Mouse (Mus musculus) layer of hippocampus, postnatal 36 days (tissue): ENCODE measurements around the gene 3425401B19Rik. TPM values are rescaled to one million over a fixed set of nuclear protein-coding genes. Genes with fewer than 3 reads are reported as not detected.
A peak's percentile ranks its signal among the peaks of the same experiment; 100 is the strongest.

Experiments used
- DNase-seq, 2 experiments: peaks; one replicate each; pipeline ENCODE4 v3.0.0; 2022
- total RNA-seq, 2 experiments: library from RNA; stranded (reverse); gene quantifications; 2 replicates each; pipeline ENCODE4 v1.2.3; 2021

3425401B19Rik gene
- total RNA-seq = under 1 TPM in 1 of 2 experiments, not detected in 1; 0.15 TPM

DNA sequence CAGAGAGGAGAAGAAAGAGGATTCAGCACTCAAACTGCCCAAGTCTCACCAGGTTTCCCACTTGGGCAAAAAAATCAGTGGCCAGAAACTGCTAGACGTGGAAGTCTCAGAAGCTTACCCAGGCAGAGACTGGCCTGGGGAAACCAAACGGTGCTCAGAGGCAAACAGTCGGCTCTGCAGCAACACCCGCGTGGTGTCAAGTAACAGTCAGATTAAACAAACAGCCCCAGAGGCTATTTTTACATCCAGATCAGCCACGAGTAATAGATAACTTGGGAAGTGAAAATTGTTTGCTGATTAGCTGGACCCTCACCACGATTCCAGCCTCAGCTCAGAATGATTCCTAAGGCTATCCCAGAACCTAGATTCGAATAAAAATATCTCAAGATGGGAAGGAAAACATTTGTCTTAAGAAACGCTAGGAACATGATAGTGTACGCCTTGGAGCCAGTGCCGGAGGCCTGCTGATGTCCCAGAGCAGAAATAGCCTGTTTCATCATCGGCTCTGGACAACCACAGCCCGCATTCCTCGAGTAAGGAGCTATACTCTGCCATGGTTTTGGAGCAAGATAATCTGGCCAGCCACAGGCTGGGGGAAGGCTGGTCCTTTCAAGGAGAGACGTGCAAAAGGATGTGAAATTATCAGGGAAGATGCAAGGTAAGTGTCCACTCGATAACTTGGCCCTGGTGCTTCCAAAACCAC, at the start of gene 3425401B19Rik:
Gene 3425401B19Rik (minus strand): TSS at position 170 of the 703 bp plus-strand sequence.
- DNase-seq = no peak

DNA sequence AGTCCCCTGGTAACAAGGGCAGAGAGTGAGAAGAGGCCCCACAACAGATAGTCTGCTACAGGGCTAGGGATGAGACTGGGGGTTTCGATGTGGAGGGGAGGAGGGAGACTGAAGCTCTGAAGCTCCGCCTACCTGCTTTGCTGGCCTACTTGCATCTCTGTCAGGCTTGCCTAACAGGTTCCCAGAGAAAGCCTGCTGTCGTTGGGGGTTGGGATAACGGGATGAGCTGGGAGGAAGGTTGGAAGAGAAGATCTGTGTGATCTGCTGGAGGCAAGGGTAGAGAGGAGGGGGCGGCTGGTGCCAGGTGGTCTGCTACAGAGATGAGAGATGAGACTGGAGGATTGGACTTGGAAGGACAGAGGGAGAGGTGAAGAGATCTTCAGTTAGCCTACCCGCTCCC, 47.9 kb upstream of the 3425401B19Rik start:
- DNase-seq = no peak

DNA sequence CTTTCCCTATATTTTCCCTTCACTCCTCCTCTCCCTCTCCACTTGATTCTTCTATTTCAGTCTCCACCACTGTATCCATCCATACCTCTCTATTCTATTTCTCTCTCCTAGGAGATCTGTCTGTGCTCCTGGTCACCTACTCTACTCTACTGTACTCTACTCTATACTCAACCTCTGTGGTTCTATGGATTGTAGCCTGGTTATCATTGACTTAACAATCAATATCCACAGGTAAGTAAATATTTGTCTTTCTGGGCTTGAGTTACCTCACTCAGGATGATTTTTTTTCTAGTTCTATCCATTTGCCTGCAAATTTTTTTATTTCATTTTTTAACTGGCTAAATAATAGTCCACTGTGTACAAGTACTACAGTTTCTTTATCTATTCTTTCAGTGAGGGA, 41.8 kb upstream of the 3425401B19Rik start:
- DNase-seq = no peak

DNA sequence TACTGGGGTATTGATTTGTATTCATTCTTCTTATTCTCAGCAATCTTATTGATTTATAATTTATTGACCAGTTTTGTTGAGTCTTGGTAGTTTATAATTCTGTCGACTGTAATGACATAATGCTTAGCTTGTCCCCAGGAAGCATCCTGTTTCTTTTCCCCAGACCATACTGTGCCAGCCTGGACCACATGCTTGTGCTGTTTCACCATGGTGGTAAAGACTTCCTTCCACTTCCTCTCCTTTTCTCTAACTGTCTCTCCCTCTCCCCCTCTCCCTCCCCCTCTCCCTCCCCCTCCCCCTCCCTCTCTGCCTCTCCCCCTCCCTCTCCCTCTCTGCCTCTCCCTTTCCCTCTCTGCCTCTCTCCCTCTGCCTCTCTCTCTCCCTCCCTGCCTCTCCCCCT, 36.4 kb upstream of the 3425401B19Rik start:
- DNase-seq = no peak

DNA sequence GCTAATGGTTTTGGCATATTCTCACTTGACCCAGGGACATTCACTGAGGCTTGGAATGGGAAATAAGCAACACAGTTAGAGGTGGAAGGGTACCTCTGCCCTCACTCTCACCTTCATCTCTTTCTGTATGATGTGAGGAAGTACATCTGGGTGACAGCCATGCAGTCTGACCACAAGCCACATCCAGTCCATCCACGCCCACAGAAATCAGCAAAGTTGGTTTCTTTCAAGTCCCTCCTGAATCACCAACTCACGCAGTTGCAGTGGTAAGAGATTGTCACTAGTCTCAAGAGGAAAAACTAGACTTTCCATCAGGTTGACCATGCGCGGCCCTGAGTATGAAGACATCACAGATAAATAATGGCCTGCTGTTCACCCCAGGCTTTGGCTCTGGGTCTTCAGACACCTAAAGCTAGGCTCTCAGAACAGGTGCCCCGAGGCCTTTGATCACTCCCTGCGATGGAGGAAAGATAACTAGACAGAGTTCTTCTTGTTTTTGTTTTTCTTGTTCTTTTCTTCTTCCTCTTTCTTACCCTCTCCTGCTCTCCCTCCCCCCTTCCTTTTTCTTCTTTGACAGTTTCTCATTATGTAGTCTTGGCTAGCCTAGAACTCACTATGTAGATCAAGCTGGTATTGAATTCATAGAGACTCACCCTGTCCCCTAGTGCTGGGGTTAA, 31.8 kb upstream of the 3425401B19Rik start:
- no peak for DNase-seq

DNA sequence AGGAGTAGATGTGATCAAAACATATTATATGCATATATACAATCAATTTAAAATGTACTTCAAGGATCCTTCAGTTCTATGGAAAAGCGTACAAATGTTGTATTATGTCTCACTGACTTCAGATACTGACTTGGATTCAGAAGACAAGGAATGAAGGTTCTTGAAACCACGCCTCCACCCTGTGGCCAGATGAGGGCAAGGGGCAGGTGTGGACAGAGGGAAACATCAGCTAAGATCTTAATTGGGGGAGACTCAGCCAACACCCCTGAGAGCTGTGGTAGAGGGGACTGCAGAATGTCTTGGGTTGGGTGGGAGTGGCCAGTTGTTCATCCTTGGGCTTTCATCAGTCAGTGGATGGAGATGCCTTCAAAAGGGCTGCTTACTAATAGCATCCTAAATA, 30.4 kb upstream of the 3425401B19Rik start:
- DNase-seq = no peak

DNA sequence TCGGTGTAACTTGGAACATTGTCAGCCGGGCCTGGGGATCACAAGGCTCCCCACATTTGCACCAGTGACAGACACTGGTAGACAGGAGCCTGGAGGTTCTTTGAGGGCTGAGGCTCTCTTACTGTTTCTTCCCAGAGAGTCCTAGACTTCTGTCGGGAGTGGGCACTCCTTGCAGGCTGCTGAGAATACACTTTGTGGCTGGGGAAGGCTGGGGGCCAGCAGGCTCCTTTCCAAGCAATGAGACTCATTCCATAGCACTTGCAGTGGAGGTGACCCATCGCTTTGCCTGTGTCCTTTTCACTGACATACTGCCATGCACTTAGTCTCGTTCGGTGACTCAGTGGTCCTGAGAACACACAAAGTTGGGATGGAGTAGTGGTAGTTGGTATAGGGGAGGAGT, 30.0 kb upstream of the 3425401B19Rik start:
- no peak for DNase-seq

DNA sequence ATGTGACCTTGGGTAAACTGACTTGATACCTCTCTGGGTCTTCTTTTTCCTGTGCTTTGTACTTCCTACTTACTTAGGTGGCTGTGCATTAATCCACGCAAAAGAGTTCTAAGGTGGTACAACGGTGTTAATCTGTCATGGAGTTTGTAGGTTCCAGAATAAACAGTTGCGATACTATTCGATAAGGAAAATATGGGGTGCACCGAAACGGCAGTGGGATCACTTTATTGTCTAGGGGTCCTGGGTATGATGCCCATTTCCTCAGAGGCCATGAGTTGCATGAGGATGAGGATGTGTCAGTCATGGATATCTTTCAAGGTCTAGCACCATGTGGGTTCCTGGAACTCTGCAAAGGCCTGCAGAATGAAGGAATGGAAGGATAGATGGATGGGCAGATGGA, 24.8 kb upstream of the 3425401B19Rik start:
- DNase-seq = no peak

DNA sequence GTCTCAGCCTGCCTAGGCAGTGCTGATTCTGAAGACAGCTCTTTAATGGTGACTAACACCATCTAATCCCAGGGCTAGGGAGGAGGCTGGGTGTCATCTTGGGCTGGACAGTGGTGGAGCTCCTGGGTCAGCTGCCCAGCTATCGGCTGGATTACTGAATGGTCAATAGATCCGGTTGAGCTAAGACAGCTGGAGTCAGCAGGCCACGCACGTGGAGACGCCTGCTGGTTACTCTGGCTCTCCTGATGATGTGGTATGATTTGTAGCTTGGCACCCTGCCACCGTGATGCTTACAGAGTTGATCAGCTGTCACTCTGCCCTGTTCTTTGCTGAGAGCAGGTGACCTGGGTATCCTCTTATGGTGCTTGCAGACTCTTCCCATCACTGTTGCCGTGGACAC, 23.7 kb upstream of the 3425401B19Rik start:
- no peak for DNase-seq

DNA sequence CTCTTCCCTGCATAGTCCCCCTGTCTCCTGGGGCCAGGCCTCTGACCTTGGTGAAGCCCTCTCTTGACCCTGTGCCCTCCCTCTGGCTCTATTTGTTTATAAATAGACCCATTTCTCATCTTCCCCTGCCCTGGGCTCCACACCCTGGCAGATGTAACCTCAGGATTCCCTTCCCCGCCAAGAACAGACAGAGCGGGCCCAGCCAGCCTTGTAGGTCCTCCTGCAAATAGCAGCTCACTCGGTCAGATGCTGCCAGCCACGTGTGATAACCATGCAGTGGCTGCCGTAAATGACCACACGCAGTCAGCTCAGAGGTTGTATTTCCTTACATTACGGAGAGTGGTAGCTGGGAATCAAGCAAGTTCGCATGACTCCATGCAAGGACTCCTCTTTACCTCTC, 22.8 kb upstream of the 3425401B19Rik start:
- no peak for DNase-seq

DNA sequence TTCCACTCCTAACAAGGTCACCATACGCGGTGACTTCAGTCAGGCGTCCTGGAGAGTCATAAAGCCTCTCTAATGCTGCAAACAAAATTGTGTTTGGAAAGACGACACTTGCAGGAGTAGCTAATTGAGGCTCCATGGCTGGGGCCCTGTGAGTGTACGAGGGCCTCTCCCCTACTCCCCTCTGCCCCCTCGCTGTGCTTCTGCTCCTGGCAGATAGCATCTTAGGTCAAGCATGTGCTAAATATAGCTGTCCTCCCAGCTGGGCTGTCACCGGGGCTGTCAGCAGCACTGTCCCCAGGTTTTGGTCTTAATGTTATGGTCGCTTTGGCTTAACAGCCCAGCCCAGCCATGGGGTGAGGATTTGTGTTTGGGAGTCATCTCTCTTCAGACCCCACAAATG, 15.9 kb upstream of the 3425401B19Rik start:
- no peak for DNase-seq

DNA sequence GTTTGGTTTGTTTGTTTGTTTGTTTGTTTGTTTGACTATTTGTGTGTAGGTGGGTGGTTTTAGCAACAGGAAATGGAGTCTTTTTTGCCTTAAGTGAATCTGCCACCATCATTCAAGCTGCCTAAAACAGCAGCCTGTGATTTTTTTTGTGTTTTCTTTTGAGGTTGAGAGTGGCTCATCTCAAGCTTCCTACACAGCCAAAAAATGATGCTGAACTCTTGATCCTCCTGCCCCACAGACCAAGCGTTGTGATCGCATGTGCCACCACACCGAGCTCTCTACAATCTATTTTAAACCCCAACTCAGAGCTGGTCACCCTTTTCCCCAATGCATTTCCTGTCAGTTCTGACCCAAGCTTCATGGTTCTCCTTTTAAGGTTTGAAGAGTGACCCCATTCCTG, 13.5 kb upstream of the 3425401B19Rik start:
- no peak for DNase-seq

DNA sequence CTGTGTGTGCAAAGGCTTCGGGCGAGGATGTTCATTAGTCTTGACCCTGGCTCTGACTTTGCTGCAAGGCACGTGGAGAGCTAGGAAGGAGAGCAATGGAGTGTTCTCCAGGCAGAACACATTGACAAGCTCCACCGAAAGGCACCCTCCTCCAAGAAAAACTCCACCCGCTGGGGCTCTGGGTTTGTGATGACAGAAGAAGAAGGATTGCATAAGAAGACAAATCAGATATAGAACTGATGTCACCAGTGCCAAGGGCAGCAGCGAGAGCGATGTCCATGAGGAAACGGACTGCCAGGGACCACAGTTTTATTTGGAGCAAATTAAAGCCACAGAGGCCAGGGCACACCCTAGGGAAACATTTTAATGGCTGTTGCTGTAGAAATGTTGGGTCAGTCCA, 12.7 kb upstream of the 3425401B19Rik start:
- DNase-seq = no peak

DNA sequence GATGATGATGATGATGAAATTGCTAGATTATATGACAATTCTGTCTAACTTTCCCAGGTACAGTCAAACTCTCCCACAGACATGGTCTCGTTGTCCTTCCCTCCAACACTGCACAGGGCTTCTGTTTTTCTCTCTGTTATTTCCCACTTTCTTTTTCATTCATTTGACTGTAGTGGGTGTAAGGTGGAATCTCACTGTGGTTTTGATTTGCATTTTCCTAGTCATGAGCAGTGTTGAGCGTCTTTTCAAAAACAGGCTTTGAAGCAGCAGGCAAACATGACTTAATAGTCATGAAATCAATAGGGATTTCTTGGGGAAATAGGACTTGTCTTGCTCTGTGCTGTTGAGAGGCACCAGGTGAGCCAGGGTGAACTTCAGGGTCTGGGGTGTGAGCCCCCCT, 11.3 kb upstream of the 3425401B19Rik start:
- DNase-seq = no peak

DNA sequence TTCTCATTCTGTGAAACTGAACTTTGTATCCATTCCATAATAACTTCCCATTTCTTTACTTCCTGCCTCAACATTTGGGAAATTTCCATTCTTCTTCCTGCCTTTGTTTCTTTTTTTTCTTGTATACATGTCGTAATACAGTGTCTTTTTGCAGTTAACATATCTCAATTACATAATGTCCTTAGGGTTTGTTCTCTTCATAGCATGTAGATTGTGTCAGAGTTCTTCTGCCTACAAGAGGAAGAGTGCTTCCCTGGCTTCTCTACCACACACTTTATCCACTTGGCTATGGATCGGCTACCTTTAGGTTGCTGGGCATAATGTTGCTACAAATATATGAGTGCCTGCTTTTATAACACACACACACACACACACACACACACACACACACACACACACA, 10.8 kb upstream of the 3425401B19Rik start:
- no peak for DNase-seq

DNA sequence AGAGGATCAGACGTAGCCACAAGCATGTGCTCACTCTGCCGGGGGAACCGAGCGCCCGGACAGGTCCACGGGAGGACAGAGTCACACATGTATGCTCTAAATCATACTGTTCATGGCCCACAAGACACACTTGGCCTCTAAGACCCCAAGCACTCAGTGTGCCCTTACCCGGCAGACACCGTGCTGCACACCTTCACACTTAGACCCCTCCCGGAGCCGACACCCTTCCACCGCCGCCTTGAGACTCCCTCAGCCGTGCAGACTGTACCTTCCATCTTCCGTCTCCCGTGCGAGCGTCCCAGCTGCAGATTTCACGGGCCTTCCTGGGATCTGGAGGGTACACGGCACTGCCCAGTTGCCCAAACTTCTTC, 373 bp downstream of the 3425401B19Rik start:
- DNase-seq = no peak

DNA sequence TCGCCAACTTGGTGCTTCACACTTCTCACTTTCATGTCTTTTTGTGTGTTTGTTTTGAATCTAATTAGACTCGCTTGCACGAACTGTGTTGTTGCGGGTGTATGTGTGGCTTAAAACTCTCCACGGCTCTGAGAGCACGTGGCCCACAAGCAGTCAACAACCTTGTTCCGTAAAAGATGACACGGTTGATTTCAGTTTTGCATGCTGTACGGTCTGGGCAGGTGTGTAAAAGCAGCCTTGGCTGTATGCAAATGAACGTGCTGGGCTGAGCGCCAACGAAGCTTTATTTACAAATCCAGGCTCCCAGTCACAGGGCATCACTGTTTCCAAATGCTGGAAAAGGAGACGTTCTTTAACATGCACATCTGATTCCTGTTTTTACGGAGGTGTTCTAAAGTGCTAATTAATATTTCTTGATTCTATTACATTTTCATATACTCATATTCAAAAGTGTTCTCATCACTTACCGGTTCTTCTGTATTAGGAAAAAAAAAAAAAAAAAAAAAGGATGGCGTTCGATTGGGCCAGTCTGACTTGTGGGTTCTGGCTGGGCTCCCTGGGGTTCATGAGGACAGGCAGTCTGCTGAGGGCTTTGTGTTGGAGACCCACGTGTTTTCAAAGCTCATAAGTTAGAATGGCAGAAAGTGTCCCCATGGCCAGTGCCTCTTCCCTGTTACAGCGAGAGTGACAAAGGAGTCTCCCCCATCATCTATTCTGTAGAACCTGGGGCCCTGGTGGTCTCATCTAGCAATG, 935 bp downstream of the 3425401B19Rik start:
- no peak for DNase-seq

DNA sequence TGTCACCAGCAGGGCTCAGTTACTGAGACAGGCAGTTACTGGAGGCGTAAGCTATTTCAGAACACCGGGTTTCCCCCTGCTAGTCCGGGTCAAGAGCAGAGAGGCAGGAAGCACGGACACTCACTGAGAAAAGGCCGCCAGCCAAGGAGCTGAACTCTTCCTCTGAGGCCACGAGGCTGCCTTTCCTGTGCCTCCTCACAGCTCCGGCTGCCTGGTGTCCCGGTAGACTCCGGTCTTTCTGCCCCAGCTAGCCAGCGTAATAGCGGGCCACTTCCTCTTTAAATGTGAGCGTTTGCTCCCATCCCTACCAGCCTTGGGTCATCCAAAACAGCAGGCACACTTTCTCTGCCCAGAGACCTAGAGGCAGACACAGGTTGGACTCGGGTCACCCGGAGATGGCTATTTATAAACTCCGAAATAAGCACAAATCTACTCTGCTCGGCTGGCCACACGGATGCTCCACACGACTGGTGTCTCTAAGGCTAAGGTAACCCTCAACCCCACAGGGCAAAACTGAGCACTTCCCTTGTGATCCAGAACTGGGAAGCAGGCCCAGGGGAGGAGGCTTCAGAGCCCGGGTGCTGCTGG, 1.7 kb downstream of the 3425401B19Rik start:
- DNase-seq = peak in 1 of 2 experiments; percentile 14

DNA sequence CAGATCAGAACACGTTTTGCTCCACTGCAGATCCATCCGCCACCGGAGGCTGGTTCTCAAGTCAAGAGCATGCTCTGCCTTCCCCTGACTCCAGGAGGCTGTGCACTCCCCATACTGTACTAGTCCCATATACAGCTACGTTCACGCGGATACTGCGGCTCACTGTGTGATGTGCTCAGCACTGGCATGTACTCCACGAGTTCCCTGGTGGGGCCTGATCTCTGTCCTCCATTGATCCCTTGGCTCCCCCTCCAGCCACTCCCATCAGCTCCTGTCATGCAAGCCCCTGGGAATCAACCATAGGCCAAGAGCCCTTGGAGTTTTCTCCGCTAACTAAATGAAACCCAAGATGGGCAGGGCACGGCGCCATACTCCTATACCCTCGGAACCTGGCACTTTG, 2.6 kb downstream of the 3425401B19Rik start:
- DNase-seq = no peak

DNA sequence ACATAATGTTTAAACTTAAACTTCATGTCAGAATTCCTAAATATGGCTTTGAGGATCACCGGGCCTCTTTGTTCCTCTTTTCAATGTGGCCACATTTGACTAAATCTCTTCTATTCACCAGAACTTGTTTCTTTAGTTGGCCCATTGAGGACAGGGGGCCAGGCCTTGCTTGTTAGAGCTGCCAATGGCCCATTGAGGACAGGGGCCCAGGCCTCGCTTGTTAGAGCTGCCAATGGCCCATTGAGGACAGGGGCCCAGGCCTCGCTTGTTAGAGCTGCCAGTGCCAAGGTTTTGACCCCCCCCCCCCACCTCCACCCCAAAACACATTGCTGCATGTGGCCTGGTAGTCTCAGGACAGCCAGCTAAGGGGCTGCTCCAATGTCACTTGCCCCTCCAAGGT, 3.5 kb downstream of the 3425401B19Rik start:
- no peak for DNase-seq

DNA sequence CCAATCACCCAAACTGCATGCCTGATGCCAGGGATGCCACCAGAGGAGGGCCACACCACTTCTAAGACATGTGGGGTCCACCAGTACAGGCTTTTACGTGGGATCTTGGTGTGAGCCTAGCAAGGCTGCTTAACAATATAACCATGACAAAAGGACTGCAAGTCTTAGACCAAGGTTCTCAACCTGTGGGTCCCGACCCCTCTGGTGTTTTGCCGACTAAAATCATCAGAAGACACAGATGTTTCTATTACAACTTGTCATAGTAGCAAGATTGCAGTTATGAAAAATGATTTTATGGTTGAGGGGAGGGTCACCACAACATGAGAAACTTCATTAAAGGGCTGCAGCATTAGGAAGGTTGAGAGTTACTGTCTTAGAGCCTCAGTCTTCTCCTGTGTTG, 6.5 kb downstream of the 3425401B19Rik start:
- no peak for DNase-seq

DNA sequence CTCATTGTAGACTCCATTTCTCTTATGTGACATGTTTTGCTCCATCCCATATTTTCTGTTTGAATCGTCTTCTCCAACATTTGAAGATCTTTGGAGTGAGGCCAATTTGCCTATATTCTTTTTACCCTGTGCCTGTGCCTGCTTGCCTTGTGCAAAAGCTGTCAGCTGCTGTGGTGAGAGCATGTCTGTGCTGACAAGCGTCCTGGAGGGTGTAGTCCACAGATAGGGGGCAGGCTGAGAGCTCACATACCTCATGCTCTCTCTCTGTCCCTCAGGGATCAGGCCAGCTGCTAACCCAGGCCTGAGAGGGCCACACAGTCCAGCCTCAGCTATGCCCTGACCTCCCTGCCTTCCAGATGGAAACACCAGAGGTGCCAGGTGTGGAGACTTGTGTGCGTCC, 11.9 kb downstream of the 3425401B19Rik start:
- DNase-seq = no peak

DNA sequence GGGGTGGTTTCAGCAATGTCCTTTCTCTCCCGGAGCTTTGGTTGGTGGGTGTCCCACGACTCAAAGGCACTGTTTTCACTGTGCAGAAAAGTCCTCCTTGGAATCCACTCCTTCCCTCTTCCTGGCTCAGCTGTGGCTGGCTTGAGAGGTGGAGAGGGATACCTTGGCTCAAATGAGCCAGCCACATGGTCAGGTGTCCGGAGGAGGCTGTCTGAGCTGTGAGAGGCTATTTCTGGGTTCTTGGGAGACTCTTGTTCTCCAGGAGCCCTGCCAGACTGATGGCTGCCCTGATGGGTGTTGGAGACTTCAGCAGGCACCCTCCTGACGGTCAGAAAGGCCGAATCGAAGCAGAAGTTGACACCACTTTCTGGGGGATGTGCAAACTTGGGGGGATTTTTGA, 22.0 kb downstream of the 3425401B19Rik start:
- no peak for DNase-seq
